Mouse (Mus musculus) naive thymus-derived CD4-positive, alpha-beta T cell, adult 5 months (primary cell): ENCODE results near the gene BC029722. TPM values are rescaled to one million over a fixed set of nuclear protein-coding genes. Genes with fewer than 3 reads are reported as not detected.

ENCODE experiments used
- polyA plus RNA-seq: library from polyadenylated mRNA; unstranded; fragments of 100-300 nt; shearing (Covaris generic); gene quantifications from one replicate; pipeline ENCODE4 v1.2.1, GENCODE M21; 2017

BC029722 gene
- polyA plus RNA-seq: 37.9 TPM

DNA sequence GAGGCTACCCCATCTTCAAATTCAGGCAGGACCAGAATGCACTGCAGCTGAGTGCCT is at the start of gene BC029722:
TSS of gene BC029722 (minus strand) at position 35 of the 57 bp plus-strand sequence.

DNA sequence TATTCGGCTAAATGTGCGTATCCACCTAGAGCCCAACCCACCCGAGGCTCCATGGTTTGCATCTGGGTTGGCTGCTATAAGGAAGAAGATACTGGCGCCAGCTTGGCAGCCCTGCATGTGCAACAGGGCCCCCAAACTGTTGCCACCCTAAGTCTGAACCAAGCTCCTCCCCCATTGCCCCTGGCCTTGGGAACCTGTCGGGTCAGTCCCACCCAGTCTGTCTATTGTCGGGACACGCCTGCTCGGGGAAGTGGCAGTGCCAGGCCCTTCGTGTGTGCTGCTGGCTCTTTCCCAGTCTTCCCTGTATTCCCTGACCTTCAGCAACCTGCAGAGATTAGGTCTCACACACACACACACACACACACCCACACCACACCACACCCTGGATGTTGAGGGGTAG is 15.5 kb upstream of the BC029722 start, which contains the start of gene Fam83c:
TSS of gene Fam83c (minus strand) at position 123 of the 400 bp plus-strand sequence.

DNA sequence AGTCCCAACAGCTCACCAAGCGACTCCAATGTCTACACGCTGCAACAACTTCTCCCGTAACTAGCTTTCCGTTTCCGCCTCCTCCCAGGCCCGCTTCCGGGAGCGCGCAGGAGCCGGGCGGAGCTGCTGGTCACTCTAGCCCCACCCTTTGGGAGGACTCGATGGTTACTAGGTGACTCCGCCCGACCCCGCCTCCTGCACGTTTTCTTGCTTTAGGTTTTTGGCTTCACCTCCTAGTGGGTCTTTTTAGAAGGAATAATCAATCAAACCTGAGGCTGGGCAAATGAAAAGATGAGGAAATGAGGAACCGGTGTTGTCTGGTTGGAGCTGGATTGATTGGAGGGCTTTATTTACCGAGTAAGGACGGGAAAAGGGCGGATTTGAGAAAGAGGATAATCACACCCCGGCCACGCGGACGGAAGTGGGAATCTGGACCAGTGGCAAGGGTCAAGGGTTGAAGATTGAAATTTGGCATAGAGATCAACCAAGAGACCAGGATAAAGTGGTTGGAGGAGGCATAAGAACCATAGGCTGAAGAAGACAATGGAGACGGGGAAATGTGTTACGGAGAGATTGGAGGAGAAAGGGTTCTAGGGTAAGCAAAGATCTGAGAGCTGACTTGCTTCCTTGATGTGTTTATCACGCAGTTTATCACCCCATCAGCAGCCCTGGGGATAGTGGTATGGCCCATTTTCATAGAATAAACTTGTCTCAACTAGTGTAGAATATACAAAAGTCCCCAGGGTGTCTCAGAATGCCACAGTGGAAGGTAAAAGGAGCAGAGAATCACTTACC is 7.6 kb upstream of the BC029722 start, which contains the start of gene Eif6:
TSS of gene Eif6 (minus strand) at position 296 of the 795 bp plus-strand sequence.

DNA sequence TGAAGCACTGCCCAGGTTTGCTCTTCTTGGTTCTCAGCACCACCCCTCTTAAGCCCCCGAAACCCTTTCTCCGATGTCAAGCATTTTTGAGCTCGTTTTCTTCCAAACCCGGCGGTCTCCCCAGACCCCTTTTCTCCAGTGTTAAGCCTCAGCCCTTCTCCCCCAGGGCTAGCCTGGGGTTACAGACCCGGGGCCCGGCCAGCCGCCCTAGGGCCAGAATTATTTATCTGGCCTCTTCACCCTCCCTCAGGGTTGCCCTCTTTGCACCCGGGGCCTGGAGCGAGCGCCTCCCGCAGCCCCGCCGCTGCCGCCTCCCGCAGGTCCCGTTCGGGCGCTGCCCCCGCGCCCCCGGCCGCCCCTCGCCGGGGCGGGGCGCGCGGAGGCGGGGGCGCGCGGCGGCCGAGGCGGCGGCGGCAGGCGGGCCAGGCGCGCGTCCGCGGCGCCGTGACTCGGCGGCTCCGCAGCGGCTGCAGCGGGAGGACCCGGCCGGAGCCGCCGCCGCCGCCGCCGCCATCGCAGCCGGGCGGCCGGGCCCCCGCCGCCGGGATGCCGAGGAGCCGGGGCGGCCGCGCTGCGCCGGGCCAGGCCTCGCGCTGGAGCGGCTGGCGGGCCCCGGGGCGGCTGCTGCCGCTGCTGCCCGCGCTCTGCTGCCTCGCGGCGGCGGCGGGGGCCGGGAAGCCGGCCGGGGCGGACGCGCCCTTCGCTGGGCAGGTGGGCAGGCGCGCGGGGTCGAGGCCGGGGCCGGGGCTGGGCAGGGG is 44.1 kb downstream of the BC029722 start, which contains the start of gene Mmp24:
TSS of gene Mmp24 (plus strand) at position 416 of the 758 bp plus-strand sequence.

Other genes with a start within 250 kb of the BC029722 start
- gene Gss, start 226.6 kb downstream of the BC029722 start, polyA plus RNA-seq: 15.8 TPM
- gene Myh7b, start 208.2 kb downstream of the BC029722 start, polyA plus RNA-seq: 0.22 TPM
- gene Trpc4ap, start 127.0 kb downstream of the BC029722 start, polyA plus RNA-seq: 241 TPM
- gene Edem2, start 90.0 kb downstream of the BC029722 start, polyA plus RNA-seq: 47.7 TPM
- not detected for gene Gm17581, start 83.6 kb downstream of the BC029722 start, polyA plus RNA-seq
- gene Procr, start 68.3 kb downstream of the BC029722 start, polyA plus RNA-seq: not detected
- gene Mmp24, start 44.1 kb downstream of the BC029722 start, polyA plus RNA-seq: 0.09 TPM
- gene Eif6, start 7.5 kb upstream of the BC029722 start, polyA plus RNA-seq: 168 TPM
- gene Fam83c, start 15.4 kb upstream of the BC029722 start, polyA plus RNA-seq: not detected
- gene Uqcc1, start 110.9 kb upstream of the BC029722 start, polyA plus RNA-seq: 45.5 TPM
- gene Gm15557, start 121.3 kb upstream of the BC029722 start, polyA plus RNA-seq: not detected
- not detected for gene Gdf5, start 125.9 kb upstream of the BC029722 start, polyA plus RNA-seq
- gene Cep250, start 137.0 kb upstream of the BC029722 start, polyA plus RNA-seq: 19.3 TPM
- 2.7 TPM for gene 6430550D23Rik, start 188.6 kb upstream of the BC029722 start, polyA plus RNA-seq
- gene Ergic3, start 188.6 kb upstream of the BC029722 start, polyA plus RNA-seq: 78.5 TPM
- not detected for gene Fer1l4, start 233.5 kb upstream of the BC029722 start, polyA plus RNA-seq
- 3.5 TPM for gene Spag4, start 245.7 kb upstream of the BC029722 start, polyA plus RNA-seq